Mouse (Mus musculus) cerebellum, adult (tissue): ENCODE measurements around the gene Tmem132b.

Experiments used
- ATAC-seq: cut with Nextera tagmentation; 2 replicates; pipeline ENCODE4 v1.9.2; 2017; ENCODE audit warnings: mild to moderate bottlenecking, moderate library complexity, mixed read lengths; ENCODE audit not compliant: insufficient number of reproducible peaks, low FRiP score, low TSS enrichment

The Tmem132b gene

DNA sequence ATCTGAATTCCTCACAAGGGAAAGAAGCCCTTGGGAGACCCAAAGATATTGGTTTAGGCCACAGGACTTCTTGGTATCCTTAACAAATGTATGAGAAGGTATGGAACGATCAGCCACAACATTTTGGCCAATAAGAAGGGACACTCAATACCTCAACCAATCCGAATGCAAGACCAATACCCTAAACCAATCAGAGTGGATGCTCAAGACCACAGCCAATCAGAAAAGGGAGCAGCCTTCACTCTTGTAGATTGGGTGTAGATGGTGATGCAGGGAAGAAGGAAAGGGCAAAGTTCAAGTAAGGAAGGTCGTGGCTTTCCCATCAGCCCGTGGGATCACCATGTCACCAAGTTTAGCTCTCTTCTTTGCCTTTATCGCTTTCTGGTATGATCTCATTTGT is 40.4 kb downstream of the Tmem132b start:
- ATAC-seq: no peak

- no peak for ATAC-seq
Measured at GRCm38 (mm10) chr5:125574886-125575285, 43.3 kb downstream of the Tmem132b start.

GRCm38 (mm10) chr5:125575866-125576265 is 44.3 kb downstream of the Tmem132b start:
- ATAC-seq: no peak

GRCm38 (mm10) chr5:125578661-125579060 is 47.1 kb downstream of the Tmem132b start:
- no peak for ATAC-seq

DNA sequence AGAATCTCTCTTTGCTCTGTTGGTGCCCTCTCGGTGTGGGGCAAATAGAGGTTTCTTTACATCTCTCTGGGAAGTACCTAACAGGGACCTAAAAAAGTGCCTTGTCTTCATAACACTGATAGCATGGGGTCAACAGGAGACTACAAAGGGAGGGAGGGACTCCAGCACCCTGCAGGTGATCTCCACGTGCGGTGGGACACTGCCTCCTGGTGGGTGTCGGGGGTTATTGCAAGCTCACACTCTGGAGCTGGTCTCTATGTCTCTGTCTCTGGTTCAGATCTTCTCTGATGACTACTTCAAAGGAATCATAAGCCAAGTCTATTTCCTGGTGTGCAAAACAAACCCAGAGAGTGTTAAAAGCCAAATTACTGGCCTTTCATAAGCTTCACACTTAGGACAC is 47.6 kb downstream of the Tmem132b start:
- no peak for ATAC-seq

DNA sequence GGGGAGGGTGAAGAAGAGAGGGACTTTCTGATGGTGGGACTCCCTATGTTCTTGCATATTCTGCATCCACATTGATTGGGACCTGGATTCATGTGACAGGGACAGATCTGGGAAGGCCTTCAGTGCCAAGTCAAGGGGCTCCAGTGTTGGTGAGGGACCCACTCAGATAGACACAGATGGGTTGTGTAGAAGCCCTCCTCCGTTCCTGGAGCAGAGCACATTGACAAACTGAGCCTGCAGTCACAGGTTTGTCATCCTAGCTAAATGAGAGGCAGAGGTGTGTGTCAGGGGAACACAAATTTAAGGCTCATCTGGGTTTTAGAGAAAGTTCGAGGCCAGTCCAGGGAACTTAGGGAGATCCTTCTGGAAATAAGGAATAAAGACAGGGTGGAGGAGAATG is 51.7 kb downstream of the Tmem132b start:
- no peak for ATAC-seq

DNA sequence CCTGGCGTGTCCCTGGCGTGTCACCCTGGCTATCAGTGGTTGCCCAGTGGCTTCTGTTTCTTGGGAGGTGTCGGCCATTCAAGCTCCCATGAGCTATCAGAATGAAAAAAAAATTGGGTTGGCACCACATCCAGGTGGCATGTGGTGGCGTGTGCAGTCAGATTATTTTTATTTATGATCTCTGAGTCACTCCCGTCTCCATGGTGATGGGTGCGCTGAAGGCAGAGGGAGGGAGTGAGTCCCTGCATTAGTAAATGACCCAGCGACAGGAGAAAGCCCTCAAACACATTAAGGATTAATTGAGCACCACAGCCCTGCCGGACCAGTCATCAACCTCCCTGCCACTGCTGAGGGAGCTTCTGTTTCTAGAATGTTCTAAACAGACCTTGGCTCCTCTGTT is 52.3 kb downstream of the Tmem132b start:
- ATAC-seq: no peak

DNA sequence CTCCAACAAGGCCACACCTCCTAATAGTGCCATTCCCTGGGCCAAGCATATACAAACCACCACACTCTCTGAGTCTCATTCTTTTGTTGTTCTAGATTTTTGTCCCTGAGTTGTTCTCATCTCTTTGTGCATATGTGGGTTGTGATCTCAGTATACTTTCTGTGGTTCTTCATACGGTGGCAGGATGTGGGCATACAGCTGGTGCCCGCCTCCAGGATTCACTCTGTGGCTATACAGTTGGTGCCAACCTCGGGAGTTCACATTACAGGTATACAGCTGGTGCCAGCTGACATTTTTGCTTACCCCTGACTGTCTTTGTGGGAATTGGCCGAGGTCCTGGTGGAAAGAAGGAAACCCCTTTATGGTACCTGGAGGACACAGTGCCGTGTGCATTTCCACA is 53.6 kb downstream of the Tmem132b start:
- no peak for ATAC-seq

DNA sequence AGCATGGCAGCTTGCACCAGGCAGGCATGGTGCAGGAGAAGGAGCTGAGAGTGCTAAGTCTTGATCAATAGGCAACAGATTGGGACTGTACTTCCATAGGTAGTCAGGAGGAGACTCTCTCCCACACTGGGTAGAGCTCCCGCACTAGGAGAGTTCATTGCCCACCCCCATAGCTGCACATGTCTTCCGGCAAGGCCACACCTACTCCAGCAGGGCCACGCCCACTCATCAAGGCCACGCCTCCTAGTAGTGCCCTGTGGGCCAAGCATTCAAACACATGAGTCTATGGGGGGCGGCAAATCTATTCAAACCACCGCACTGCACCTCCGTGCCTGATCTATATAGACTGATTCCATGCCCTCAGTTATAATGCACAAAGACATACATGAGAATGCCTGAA is 56.6 kb downstream of the Tmem132b start:
- ATAC-seq: no peak

GRCm38 (mm10) chr5:125588876-125589667 is 57.5 kb downstream of the Tmem132b start:
- no peak for ATAC-seq

GRCm38 (mm10) chr5:125598056-125598455 is 66.5 kb downstream of the Tmem132b start:
- ATAC-seq: no peak

GRCm38 (mm10) chr5:125607146-125607545 is 75.6 kb downstream of the Tmem132b start:
- no peak for ATAC-seq

DNA sequence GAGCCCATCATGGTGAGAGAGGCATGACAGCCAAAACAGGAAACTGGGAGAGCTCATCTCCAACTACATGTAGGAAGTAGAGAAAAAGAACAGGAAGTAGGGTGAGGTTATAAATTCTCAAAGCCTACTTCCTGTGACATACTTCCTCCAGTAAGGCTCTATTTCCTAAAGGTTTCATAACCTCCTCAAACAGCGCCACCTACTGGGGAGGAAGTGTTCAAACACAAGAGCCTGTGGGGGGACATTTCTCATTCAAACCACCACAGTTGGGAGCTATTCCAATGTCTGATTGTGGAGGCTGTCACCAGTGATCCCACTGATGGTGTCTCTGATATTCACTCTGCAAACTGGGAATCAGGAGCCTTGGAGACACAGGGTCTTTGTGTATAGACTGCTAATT is 78.4 kb downstream of the Tmem132b start:
- no peak for ATAC-seq

GRCm38 (mm10) chr5:125612460-125612859 is 80.9 kb downstream of the Tmem132b start:
- ATAC-seq: no peak

- ATAC-seq: no peak
Measured at GRCm38 (mm10) chr5:125613136-125613535, 81.6 kb downstream of the Tmem132b start.

DNA sequence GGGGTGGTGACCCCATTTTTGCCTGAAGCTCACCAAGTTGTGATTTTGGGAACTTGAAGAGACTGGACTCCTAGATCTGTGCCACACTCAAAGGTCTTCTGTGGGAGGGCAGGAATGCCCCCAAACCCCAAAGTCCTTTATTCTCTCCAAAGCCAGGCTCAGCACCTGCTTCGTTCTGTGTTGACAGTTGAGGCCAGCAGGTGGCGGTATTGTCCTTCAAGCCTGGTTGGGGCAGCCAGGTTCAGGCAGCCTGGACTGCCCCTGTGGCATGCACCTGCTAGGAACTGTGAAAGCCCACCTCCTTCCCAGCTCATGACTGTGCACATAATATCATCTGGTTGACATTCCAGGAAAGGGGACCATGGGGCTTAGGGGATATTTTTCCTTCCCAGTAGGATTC is 82.8 kb downstream of the Tmem132b start:
- no peak for ATAC-seq

DNA sequence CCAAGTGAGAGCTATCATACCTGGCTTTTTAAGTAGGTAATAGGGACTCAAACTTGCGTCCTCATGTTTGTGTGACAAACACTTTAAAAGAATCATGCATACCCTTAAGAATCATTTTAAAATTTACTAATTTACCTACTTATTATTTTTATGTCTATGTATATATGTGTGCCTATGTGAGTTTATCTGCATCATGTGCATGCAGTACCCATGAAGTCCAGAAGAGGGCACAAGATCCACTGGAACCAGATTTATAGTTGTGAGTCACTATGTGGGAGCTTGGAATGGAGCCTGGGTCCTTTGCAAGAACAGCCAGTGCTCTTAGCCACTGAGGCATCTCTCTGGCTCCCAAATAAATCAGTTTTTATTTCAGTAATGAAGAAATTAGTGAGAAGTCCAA is 85.5 kb downstream of the Tmem132b start:
- no peak for ATAC-seq

DNA sequence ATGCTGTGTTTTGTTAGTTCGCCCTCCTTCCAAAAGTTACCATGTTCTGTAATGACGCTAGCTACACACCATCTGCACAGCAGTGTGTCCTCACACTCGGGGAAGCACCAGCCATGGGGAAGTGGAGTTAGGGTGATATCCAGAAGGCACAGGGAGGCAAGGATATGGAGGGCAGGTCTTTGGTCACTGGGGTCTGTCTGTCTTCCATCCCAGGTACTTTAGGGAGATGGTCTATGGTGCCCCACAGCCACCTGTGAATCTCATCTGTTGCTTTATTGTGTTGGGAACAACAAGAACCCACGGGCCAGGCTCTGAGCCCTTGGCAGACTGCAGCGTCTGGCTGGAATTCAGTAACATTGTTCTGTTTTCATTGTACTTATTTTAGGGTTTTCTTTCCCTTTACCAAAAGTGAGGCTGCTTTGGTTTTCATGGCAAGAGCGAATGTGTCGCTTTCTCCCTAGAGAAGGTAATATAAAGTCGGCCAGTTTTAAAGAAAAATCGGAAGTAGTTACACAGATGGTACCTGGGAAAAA is 96.3 kb downstream of the Tmem132b start:
- no peak for ATAC-seq

DNA sequence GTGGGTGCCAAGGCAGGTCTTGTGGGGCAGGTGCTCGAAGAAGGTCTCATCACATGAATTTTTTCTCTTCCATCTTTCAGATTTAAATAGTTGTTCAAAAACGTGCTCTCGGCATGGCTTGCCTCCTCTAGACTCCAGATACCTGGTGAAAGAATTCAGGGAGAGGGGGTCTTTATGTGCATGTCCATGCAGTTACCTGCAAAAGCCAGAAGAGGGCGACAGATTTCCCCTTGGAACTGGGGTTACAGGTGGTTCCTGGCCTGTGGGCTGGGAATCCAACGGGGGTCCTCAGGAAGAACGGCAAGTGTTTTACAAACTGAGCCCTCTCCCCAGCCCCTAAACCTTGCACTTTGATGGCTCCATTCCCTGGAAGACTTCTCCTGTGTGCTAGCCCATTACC is 103.1 kb downstream of the Tmem132b start:
- no peak for ATAC-seq

- no peak for ATAC-seq
Measured at GRCm38 (mm10) chr5:125640966-125641365, 109.4 kb downstream of the Tmem132b start.

DNA sequence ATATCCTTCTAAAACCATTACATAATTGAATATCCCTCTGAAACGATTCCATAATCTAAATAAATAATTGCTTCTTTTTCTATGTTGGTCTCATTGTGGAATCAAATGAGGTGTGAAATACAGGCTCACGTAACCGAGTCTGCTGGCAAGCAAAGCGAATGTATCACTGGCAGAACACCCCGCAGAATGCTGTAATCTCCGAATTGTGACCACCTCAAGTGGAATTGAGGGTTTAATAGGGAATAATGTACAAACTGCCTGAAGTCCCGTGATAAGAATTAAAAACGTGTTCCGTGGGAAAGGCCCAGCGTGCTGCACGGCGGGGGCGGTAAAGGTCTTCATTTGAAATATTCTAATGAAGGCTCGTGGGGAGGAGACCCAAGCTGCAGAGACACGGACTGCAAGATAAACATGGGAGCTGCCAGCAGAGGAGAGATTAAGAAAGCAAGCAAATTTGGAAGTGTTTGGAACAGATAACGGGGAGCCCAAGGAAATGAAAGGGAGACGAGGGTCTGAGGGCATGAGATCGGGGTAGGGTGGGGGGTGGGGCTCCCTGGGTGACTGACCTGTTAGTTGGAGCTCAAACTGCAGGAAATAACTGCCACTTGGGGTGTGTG is 110.1 kb downstream of the Tmem132b start:
- no peak for ATAC-seq

DNA sequence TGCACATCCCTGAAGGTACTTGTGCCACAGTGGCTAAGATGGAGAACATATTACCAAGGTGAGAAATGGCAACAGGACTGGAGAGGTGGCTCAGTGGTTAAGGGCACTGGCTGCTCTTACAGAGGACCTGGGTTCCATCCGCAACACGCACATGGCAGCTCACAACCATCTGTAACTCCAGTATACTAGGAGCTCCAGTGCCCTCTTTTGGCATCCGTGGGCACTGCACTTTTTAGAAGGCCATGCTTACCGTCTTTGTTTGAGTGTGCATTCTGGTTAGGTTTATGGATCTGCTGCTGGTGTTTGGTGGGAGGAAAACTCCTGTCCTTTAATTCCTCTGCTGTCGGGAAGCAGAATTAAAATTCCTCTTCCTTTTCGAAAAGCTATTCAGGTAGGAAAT is 116.7 kb downstream of the Tmem132b start:
- ATAC-seq: no peak
